Mouse (Mus musculus) heart, embryonic 13.5 days (tissue): ENCODE measurements around the gene Nek3. TPM values are rescaled to one million over a fixed set of nuclear protein-coding genes. Genes with fewer than 3 reads are reported as not detected.

Source experiments
- ATAC-seq: fragments of 200-750 bp; cut with Nextera tagmentation; 2 replicates; pipeline ENCODE4 v1.8.0; 2017; ENCODE audit warnings: moderate TSS enrichment; ENCODE audit not compliant: insufficient number of reproducible peaks, low FRiP score, low TSS enrichment; ENCODE audit errors: extremely low read depth
- H3K27ac ChIP-seq: fragments of 300-500 bp; sonication (generic); replicated peaks from 2 replicates; pipeline ENCODE4 v1.5.1; 2015; ENCODE audit warnings: moderate library complexity, mild to moderate bottlenecking, inconsistent platforms
- H3K27me3 ChIP-seq: fragments of 300-500 bp; sonication (generic); replicated peaks from 2 replicates; pipeline ENCODE4 v1.6.1; 2015; ENCODE audit warnings: mild to moderate bottlenecking, inconsistent platforms
- H3K36me3 ChIP-seq: fragments of 300-500 bp; sonication (generic); 2 replicates; pipeline ENCODE4 v1.6.1; 2015; ENCODE audit warnings: mild to moderate bottlenecking, inconsistent platforms
- H3K4me1 ChIP-seq: fragments of 300-500 bp; sonication (generic); 2 replicates; pipeline ENCODE4 v1.6.1; 2015; ENCODE audit warnings: inconsistent platforms
- H3K4me2 ChIP-seq: fragments of 300-500 bp; sonication (generic); 2 replicates; pipeline ENCODE4 v1.6.1; 2015; ENCODE audit warnings: inconsistent platforms, mild to moderate bottlenecking, moderate library complexity
- H3K4me3 ChIP-seq: fragments of 300-500 bp; sonication (generic); 2 replicates; pipeline ENCODE4 v1.5.1; 2015; ENCODE audit warnings: moderate library complexity, mild to moderate bottlenecking, inconsistent platforms
- H3K9ac ChIP-seq: fragments of 300-500 bp; sonication (generic); 2 replicates; pipeline ENCODE4 v1.6.1; 2015; ENCODE audit warnings: inconsistent platforms, mild to moderate bottlenecking, moderate library complexity
- H3K9me3 ChIP-seq: fragments of 300-500 bp; sonication (generic); 2 replicates; pipeline ENCODE4 v1.6.1; 2016; ENCODE audit warnings: inconsistent platforms
- WGBS: fragments of 180-500 bp; shearing (Covaris S2); methylation state at CpG from one replicate; pipeline ENCODE4 v1.1.7; 2015; ENCODE audit warnings: mixed read lengths; 5-methylcytosine and 5-hydroxymethylcytosine counted together
- polyA plus RNA-seq: library from polyadenylated mRNA; unstranded; fragments of >200 nt; fragmentation: Nextera tagmentation; extraction: Ambion mirVana; gene quantifications from 2 replicates; pipeline ENCODE4 v1.2.1, GENCODE M21; 2015

Gene Nek3
- polyA plus RNA-seq, 1 experiment from 2014 or later: 4.9 TPM

GRCm38 (mm10) chr8:22175966-22176365 lies 9.7 kb upstream of the Nek3 start:
- ATAC-seq: no peak
- peaks cover 63% of the 10 kb centered on the region for H3K36me3 ChIP-seq
- WGBS: 96% methylated on average over 7 of the region's 7 CpGs

GRCm38 (mm10) chr8:22169167-22169566 lies 2.9 kb upstream of the Nek3 start:
- no peak overlapping the region for H3K27ac ChIP-seq
- 90% methylated on average over 5 of the region's 5 CpGs for WGBS
- peaks cover 58% of the 10 kb centered on the region for H3K36me3 ChIP-seq
- peaks cover 7% of the 10 kb centered on the region for H3K4me1 ChIP-seq
- no peaks in the 10 kb centered on the region for H3K27me3 ChIP-seq
- ATAC-seq: no peak
- no peaks in the 10 kb centered on the region for H3K9me3 ChIP-seq
- H3K9ac ChIP-seq: no peak overlapping the region
- no peak overlapping the region for H3K4me2 ChIP-seq
- H3K4me3 ChIP-seq: no peak overlapping the region

More at GRCm38 (mm10) chr8:22175966-22176365, 9.7 kb upstream of the Nek3 start:
- Histone ChIP-seq H3K9me3 (0 out of 2 replicates have a peak, but pooled peaks cover 5% of the 10 kb centered on the region), H3K27me3 (no peaks in the 10 kb centered on the region), H3K4me2 (no peak overlapping the region), H3K4me3 (no peak overlapping the region), H3K4me1 (peaks cover 10% of the 10 kb centered on the region), H3K9ac (no peak overlapping the region), H3K27ac (no peak overlapping the region)

GRCm38 (mm10) chr8:22165251-22166079 lies 770 bp downstream of the Nek3 start:
- peaks cover 33% of the 10 kb centered on the region for H3K36me3 ChIP-seq
- H3K4me3 ChIP-seq: peak overlapping the region; percentile 67
- 50% methylated on average over 10 of the region's 10 CpGs for WGBS
- peak overlapping the region; percentile 70 for H3K27ac ChIP-seq
- no peaks in the 10 kb centered on the region for H3K9me3 ChIP-seq
- H3K4me2 ChIP-seq: peak overlapping the region; percentile 76
- ATAC-seq: no peak
- H3K9ac ChIP-seq: peak overlapping the region; percentile 83
- no peaks in the 10 kb centered on the region for H3K27me3 ChIP-seq
- H3K4me1 ChIP-seq: peaks cover 7% of the 10 kb centered on the region

- H3K27ac ChIP-seq: no peak overlapping the region
- peaks cover 7% of the 10 kb centered on the region for H3K4me1 ChIP-seq
- no peak overlapping the region for H3K4me2 ChIP-seq
- no peaks in the 10 kb centered on the region for H3K9me3 ChIP-seq
- no peak for ATAC-seq
- no peak overlapping the region for H3K9ac ChIP-seq
- no peaks in the 10 kb centered on the region for H3K27me3 ChIP-seq
- no peak overlapping the region for H3K4me3 ChIP-seq
- H3K36me3 ChIP-seq: peaks cover 31% of the 10 kb centered on the region
- WGBS: 81% methylated on average over 10 of the region's 10 CpGs
These were observed 1.8 kb downstream of the Nek3 start for GRCm38 (mm10) chr8:22164431-22164830.

- Histone ChIP-seq H3K9ac (no peak overlapping the region), H3K4me3 (no peak overlapping the region), H3K9me3 (no peaks in the 10 kb centered on the region), H3K4me1 (peaks cover 7% of the 10 kb centered on the region), H3K36me3 (peaks cover 23% of the 10 kb centered on the region), H3K27ac (no peak overlapping the region), H3K4me2 (no peak overlapping the region), H3K27me3 (no peaks in the 10 kb centered on the region)
- ATAC-seq: no peak
- WGBS: 85% methylated on average over 8 of the region's 8 CpGs
These were observed 4.0 kb downstream of the Nek3 start for GRCm38 (mm10) chr8:22162206-22162605.

GRCm38 (mm10) chr8:22150345-22150663 lies 15.9 kb downstream of the Nek3 start:
- peaks cover 3% of the 10 kb centered on the region; the same call in 1 of the 2 replicates for H3K4me1 ChIP-seq
- 67% methylated on average over 3 of the region's 3 CpGs for WGBS
- H3K36me3 ChIP-seq: peaks cover 34% of the 10 kb centered on the region
- no peaks in the 10 kb centered on the region for H3K27me3 ChIP-seq
- no peak overlapping the region for H3K4me3 ChIP-seq
- no peak overlapping the region for H3K27ac ChIP-seq
- no peak overlapping the region for H3K4me2 ChIP-seq
- H3K9ac ChIP-seq: no peak overlapping the region
- no peaks in the 10 kb centered on the region for H3K9me3 ChIP-seq
- ATAC-seq: no peak

- 0 out of 2 replicates have a peak overlapping the region, but pooled peaks have one; percentile 13 for H3K27ac ChIP-seq
- H3K27me3 ChIP-seq: no peaks in the 10 kb centered on the region
- H3K9me3 ChIP-seq: no peaks in the 10 kb centered on the region
- H3K4me1 ChIP-seq: peaks cover 3% of the 10 kb centered on the region; the same call in 1 of the 2 replicates
- H3K4me2 ChIP-seq: no peak overlapping the region
- no peak for ATAC-seq
- no peak overlapping the region for H3K9ac ChIP-seq
- H3K4me3 ChIP-seq: no peak overlapping the region
- peaks cover 35% of the 10 kb centered on the region for H3K36me3 ChIP-seq
- WGBS: 82% methylated on average over 11 of the region's 11 CpGs
These were observed 16.4 kb downstream of the Nek3 start for GRCm38 (mm10) chr8:22149643-22150344.

GRCm38 (mm10) chr8:22148367-22148740 lies 17.9 kb downstream of the Nek3 start:
- H3K4me3 ChIP-seq: no peak overlapping the region
- WGBS: 84% methylated on average over 7 of the region's 7 CpGs
- peaks cover 13% of the 10 kb centered on the region for H3K4me1 ChIP-seq
- H3K27me3 ChIP-seq: no peaks in the 10 kb centered on the region
- H3K27ac ChIP-seq: no peak overlapping the region
- H3K9me3 ChIP-seq: no peaks in the 10 kb centered on the region
- ATAC-seq: no peak
- H3K36me3 ChIP-seq: peaks cover 28% of the 10 kb centered on the region
- no peak overlapping the region for H3K4me2 ChIP-seq
- no peak overlapping the region for H3K9ac ChIP-seq

- H3K4me2 ChIP-seq: no peak overlapping the region
- H3K27ac ChIP-seq: no peak overlapping the region
- H3K9me3 ChIP-seq: no peaks in the 10 kb centered on the region
- H3K4me1 ChIP-seq: peaks cover 13% of the 10 kb centered on the region
- no peaks in the 10 kb centered on the region for H3K27me3 ChIP-seq
- ATAC-seq: no peak
- H3K36me3 ChIP-seq: peaks cover 29% of the 10 kb centered on the region
- H3K9ac ChIP-seq: no peak overlapping the region
- no peak overlapping the region for H3K4me3 ChIP-seq
- WGBS: 76% methylated on average over 9 of the region's 9 CpGs
These were observed 18.4 kb downstream of the Nek3 start for GRCm38 (mm10) chr8:22147706-22148366.

GRCm38 (mm10) chr8:22145831-22146230 lies 20.4 kb downstream of the Nek3 start:
- Histone ChIP-seq H3K4me3 (no peak overlapping the region), H3K9ac (no peak overlapping the region), H3K27ac (no peak overlapping the region), H3K27me3 (no peaks in the 10 kb centered on the region), H3K4me1 (peaks cover 21% of the 10 kb centered on the region), H3K36me3 (peaks cover 37% of the 10 kb centered on the region), H3K9me3 (no peaks in the 10 kb centered on the region), H3K4me2 (no peak overlapping the region)
- ATAC-seq: no peak
- 76% methylated on average over 6 of the region's 6 CpGs for WGBS

- H3K36me3 ChIP-seq: peaks cover 40% of the 10 kb centered on the region
- no peaks in the 10 kb centered on the region for H3K27me3 ChIP-seq
- H3K4me2 ChIP-seq: no peak overlapping the region
- no peak for ATAC-seq
- H3K9ac ChIP-seq: no peak overlapping the region
- H3K4me3 ChIP-seq: no peak overlapping the region
- H3K27ac ChIP-seq: peak overlapping the region; percentile 20; the same call in 1 of the 2 replicates
- H3K9me3 ChIP-seq: no peaks in the 10 kb centered on the region
- WGBS: 34% methylated on average over 1 of the region's 1 CpGs
- peaks cover 18% of the 10 kb centered on the region for H3K4me1 ChIP-seq
These were observed 22.3 kb downstream of the Nek3 start for GRCm38 (mm10) chr8:22143764-22144491.
